Mouse (Mus musculus) midbrain, postnatal 0 days (tissue): ENCODE results near the gene Ncapd3. TPM values are rescaled to one million over a fixed set of nuclear protein-coding genes. Genes with fewer than 3 reads are reported as not detected.
A peak's percentile ranks its signal among the peaks of the same experiment; 100 is the strongest.

Source experiments
- ATAC-seq: fragments of 200-750 bp; cut with Nextera tagmentation; 2 replicates; pipeline ENCODE4 v1.8.0; 2017; ENCODE audit warnings: moderate number of reproducible peaks, mild to moderate bottlenecking, moderate TSS enrichment, moderate library complexity; ENCODE audit not compliant: low FRiP score
- DNase-seq: peaks from one replicate; pipeline ENCODE4 v3.0.0-alpha.2; 2015; ENCODE audit warnings: low spot score
- H3K27ac ChIP-seq: fragments of 300-500 bp; sonication (generic); 2 replicates; pipeline ENCODE4 v1.5.1; 2014; ENCODE audit warnings: low read depth, mild to moderate bottlenecking, low read length, mixed read lengths
- H3K27me3 ChIP-seq: fragments of 300-500 bp; sonication (generic); 2 replicates; pipeline ENCODE4 v1.6.1; 2014; ENCODE audit warnings: low read length, control low read depth, mixed read lengths; ENCODE audit not compliant: insufficient read depth
- H3K36me3 ChIP-seq: fragments of 300-500 bp; sonication (generic); 2 replicates; pipeline ENCODE4 v1.6.1; 2014; ENCODE audit warnings: low read length, control low read depth, mixed read lengths; ENCODE audit not compliant: insufficient read depth
- H3K4me1 ChIP-seq: fragments of 300-500 bp; sonication (generic); 2 replicates; pipeline ENCODE4 v1.6.1; 2014; ENCODE audit warnings: mild to moderate bottlenecking, control low read depth, antibody characterized with exemption, low read length, mixed read lengths; ENCODE audit not compliant: insufficient read depth
- H3K4me2 ChIP-seq: fragments of 300-500 bp; sonication (generic); 2 replicates; pipeline ENCODE4 v1.6.1; 2014; ENCODE audit warnings: low read depth, mild to moderate bottlenecking, low read length, mixed read lengths; ENCODE audit not compliant: poor library complexity, severe bottlenecking
- H3K4me3 ChIP-seq: fragments of 300-500 bp; sonication (generic); 2 replicates; pipeline ENCODE4 v1.5.1; 2014; ENCODE audit warnings: low read depth, mild to moderate bottlenecking, low read length, moderate library complexity
- H3K9ac ChIP-seq: fragments of 300-500 bp; sonication (generic); replicated peaks from 2 replicates; pipeline ENCODE4 v1.6.1; 2014; ENCODE audit warnings: mild to moderate bottlenecking, low read length, moderate library complexity, mixed read lengths; ENCODE audit not compliant: poor library complexity, severe bottlenecking
- H3K9me3 ChIP-seq: fragments of 300-500 bp; sonication (generic); 2 replicates; pipeline ENCODE4 v1.6.1; 2016; ENCODE audit warnings: low read length, control low read depth
- CTCF ChIP-seq: IDR thresholded peaks from 2 replicates; pipeline ENCODE4 v1.5.1; 2016; ENCODE audit warnings: antibody characterized with exemption, mild to moderate bottlenecking
- WGBS: fragments of 180-500 bp; shearing (Covaris S2); extraction: QIAGEN DNeasy Blood & Tissue Kit; methylation state at CpG from one replicate; pipeline ENCODE4 v1.1.7; 2014; 5-methylcytosine and 5-hydroxymethylcytosine counted together
- polyA plus RNA-seq: library from polyadenylated mRNA; unstranded; fragments of >200 nt; fragmentation: Nextera tagmentation; extraction: Ambion mirVana; gene quantifications from 2 replicates; pipeline ENCODE4 v1.2.1, GENCODE M21; 2015
- total RNA-seq: library from RNA; depleted of rRNA; stranded (reverse); fragments of >200 nt; gene quantifications from 2 replicates; pipeline ENCODE4 v1.2.3, GENCODE M21; 2014; rRNA removed

Ncapd3 gene
- 20.2 and 25.4 TPM in 2 replicates for total RNA-seq
- 7.1 and 7.3 TPM in 2 replicates for polyA plus RNA-seq

DNA sequence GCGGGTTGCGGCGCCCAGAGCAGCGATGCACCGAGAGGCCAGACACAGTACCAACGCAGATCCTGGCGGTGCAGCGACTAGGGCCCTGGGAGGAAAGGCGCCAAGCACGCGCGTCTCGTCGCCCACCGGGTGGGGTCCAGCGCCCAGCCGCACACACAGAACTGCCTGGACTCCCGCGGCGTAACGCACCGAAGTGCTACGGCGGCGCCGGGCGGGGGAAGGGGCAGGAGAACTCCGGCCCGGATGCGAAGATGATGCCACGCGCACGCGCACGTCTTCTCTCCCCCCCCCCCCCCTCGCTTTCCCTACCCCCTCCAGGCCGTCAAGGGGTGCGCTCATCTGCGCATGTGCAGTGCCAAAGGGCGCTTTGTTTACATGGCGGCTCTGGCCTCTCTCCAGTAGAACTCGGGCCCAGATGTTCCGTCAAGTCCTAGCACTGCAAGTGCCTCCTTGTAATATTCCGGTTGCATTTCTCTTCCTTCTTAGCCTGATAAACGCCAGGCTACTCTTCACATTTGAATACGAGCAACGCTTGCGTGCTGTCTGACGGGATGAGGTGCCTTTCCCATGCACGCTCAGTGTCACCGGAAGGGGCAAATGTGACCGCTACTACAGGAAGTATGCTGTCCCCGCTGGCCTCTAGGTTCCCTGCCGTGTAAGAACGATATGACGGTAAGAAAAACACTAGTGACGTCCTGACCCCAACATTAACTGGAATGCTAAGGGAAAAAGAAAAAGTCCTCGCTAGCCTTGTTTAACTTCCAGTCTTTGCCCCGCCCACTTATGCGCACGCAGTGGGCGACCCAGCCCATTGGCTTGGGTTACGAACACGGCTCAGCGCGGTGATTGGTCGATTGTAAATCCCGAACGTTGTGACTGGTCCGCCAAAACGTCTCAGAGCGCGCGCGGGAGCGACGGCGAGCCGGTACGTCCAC, at the start of gene Ncapd3, which contains the start of gene Vps26b:
TSS of gene Ncapd3 (plus strand) at position 348 of the 935 bp plus-strand sequence.
TSS of gene Vps26b (minus strand) at position 238 of the 935 bp plus-strand sequence.
- H3K4me3 ChIP-seq = peak within 1 kb of the TSS; percentile 89
- H3K36me3 ChIP-seq = no peaks in the 10 kb centered on the region
- peaks cover 16% of the 10 kb centered on the region; the same call in 1 of the 2 replicates for H3K4me1 ChIP-seq
- H3K4me2 ChIP-seq = peak within 1 kb of the TSS; percentile 80
- no peaks in the 10 kb centered on the region for H3K9me3 ChIP-seq
- peak; percentile 98 for DNase-seq
- peak within 1 kb of the TSS; percentile 95 for H3K9ac ChIP-seq
- H3K27ac ChIP-seq = peak within 1 kb of the TSS; percentile 89
- ATAC-seq = peak; percentile 95
- no peaks in the 10 kb centered on the region for H3K27me3 ChIP-seq
- peak; percentile 45 for TF ChIP-seq CTCF
- under 1% methylated on average over 58 of the region's 80 CpGs for WGBS

DNA sequence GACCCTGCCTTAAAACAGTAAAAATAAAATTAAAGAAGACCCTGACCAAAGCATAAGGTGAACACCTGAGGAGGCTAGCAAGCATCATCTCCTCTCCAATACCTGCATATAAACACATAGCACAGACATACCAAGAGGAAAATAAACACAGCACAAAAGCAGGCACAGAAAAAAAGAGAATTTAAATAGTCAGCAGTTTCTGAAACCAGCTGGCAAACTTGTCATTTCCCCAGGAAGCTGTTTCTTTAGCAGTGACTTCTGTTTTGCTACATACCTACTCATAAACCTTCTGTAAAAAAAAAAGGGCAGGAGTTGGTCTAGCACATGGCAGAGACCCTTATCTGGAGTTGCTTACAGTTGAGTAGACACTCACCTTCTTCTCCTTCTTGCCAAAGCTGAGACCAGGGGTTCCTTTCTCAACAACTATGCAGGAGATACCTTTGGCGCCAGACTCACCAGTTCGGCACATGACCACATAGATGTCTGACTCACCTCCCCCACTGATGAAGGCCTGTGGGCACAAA, 44.8 kb upstream of the Ncapd3 start:
- no peak for ATAC-seq
- Histone ChIP-seq H3K27ac (no peak overlapping the region), H3K36me3 (peaks cover 35% of the 10 kb centered on the region), H3K9me3 (no peaks in the 10 kb centered on the region), H3K27me3 (no peaks in the 10 kb centered on the region), H3K4me3 (no peak overlapping the region), H3K9ac (no peak overlapping the region), H3K4me1 (no peaks in the 10 kb centered on the region), H3K4me2 (no peak overlapping the region)
- 80% methylated on average over 2 of the region's 2 CpGs for WGBS
- no peak for TF ChIP-seq CTCF
- no peak for DNase-seq

DNA sequence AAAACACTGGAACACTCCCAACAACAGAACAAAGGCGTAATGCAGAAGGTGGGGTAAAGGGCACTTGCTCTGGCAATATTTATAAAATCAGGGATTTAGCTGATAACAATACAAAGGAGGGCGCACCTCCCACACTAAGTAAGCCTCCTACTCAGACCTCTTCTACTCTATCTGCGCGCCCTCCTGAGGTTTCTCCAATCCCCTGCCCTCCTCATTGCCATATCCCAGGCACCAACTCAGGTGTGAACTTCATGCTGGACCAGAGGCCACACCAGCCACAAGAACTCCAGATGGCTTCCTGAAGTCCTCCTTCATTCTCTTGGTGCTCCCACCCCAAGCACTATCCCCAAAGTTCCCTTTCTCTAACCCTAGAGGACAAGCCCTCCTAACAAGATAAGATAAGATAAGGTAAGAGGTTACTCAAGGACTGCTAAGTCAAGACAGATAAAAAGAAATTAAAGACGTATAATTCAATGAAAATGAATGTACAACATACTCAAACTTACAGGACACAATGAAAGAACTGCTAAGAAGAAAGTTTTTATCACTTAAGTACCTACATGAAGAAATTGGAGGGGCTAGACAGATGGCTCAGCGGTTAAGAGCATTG, 44.2 kb upstream of the Ncapd3 start:
- peaks cover 42% of the 10 kb centered on the region for H3K36me3 ChIP-seq
- H3K4me2 ChIP-seq = no peak overlapping the region
- DNase-seq (no peak), ATAC-seq (no peak)
- 97% methylated on average over 6 of the region's 6 CpGs for whole genome bisulfite sequencing
- H3K4me1 ChIP-seq = no peaks in the 10 kb centered on the region
- no peak overlapping the region for H3K9ac ChIP-seq
- no peaks in the 10 kb centered on the region for H3K9me3 ChIP-seq
- H3K27ac ChIP-seq = no peak overlapping the region
- no peak for TF ChIP-seq CTCF
- no peak overlapping the region for H3K4me3 ChIP-seq
- H3K27me3 ChIP-seq = no peaks in the 10 kb centered on the region

DNA sequence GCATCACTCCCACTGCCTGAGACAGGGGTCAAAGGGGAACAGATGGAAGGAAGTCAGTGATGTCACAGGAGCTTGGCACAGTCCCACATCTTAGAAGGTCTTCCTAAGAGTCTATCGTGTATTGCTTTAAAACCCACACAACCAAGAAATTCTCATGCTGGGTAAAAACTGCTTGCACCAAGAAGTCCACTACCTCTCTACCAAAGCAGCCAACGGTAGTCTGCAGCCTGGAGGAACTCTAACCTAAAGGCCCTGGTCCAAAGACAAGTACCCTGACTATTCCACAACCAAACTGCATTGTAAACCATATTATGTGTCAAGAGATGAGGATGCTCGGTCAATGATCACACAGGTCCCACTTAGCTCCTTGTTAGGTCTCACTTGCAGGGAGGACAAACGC, 39.8 kb upstream of the Ncapd3 start:
- no peak for ATAC-seq
- Histone ChIP-seq H3K4me2 (no peak overlapping the region), H3K9me3 (no peaks in the 10 kb centered on the region), H3K27me3 (no peaks in the 10 kb centered on the region), H3K4me3 (no peak overlapping the region), H3K9ac (no peak overlapping the region), H3K27ac (no peak overlapping the region), H3K4me1 (no peaks in the 10 kb centered on the region), H3K36me3 (peaks cover 36% of the 10 kb centered on the region)
- DNase-seq = no peak
- TF ChIP-seq CTCF = no peak
- 94% methylated on average over 4 of the region's 4 CpGs for WGBS

DNA sequence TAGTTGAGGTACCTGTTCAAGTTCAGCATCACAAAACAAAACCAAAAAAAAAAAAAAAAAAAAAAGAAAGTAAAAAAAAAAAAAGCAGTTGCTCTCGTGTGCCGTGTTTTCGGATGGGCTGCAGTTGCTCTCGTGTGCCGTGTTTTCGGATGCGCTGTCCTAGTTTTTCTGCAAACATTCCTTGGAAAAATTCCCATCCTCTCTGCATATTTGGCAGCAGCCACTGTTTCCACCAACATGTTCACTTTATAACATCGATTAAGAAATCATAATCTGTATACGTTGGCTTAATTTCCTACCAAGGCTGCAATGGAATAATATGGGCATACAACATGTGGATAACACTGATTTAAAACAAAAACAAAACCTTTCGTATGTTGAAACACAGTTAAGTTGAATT, 36.9 kb upstream of the Ncapd3 start:
- WGBS = 89% methylated on average over 10 of the region's 10 CpGs
- no peak for DNase-seq
- no peak for TF ChIP-seq CTCF
- H3K9me3 ChIP-seq = no peaks in the 10 kb centered on the region
- H3K27me3 ChIP-seq = no peaks in the 10 kb centered on the region
- H3K4me3 ChIP-seq = no peak overlapping the region
- peaks cover 23% of the 10 kb centered on the region for H3K36me3 ChIP-seq
- no peak overlapping the region for H3K9ac ChIP-seq
- no peak overlapping the region for H3K27ac ChIP-seq
- no peaks in the 10 kb centered on the region for H3K4me1 ChIP-seq
- no peak for ATAC-seq
- H3K4me2 ChIP-seq = no peak overlapping the region

DNA sequence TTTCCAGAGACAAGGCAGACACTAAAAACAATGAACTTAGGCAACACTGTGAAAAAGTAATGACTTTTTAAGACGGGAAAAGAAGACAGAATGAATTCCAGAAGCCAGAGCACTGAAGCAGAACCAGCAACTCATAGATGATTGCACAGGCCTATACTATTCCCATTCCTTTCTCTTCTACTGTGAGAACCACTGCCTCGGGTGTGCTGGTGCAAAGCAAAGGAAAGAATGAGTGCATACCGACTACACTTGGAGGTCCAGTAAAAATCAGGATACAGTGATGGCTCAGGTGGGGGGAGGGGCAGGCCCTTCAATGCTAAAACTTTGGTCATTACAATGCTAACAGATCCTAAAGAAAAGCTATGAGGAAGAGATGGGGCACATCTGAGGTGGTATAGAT, 36.1 kb upstream of the Ncapd3 start:
- no peak for TF ChIP-seq CTCF
- Histone ChIP-seq H3K9me3 (no peaks in the 10 kb centered on the region), H3K36me3 (peaks cover 23% of the 10 kb centered on the region), H3K4me1 (no peaks in the 10 kb centered on the region), H3K27me3 (no peaks in the 10 kb centered on the region), H3K27ac (no peak overlapping the region), H3K4me3 (no peak overlapping the region), H3K4me2 (no peak overlapping the region), H3K9ac (no peak overlapping the region)
- ATAC-seq (no peak), DNase-seq (no peak)
- 72% methylated on average over 3 of the region's 3 CpGs for WGBS
